Mouse (Mus musculus): ENCODE results near the gene Fam219b.

The Fam219b gene

DNA sequence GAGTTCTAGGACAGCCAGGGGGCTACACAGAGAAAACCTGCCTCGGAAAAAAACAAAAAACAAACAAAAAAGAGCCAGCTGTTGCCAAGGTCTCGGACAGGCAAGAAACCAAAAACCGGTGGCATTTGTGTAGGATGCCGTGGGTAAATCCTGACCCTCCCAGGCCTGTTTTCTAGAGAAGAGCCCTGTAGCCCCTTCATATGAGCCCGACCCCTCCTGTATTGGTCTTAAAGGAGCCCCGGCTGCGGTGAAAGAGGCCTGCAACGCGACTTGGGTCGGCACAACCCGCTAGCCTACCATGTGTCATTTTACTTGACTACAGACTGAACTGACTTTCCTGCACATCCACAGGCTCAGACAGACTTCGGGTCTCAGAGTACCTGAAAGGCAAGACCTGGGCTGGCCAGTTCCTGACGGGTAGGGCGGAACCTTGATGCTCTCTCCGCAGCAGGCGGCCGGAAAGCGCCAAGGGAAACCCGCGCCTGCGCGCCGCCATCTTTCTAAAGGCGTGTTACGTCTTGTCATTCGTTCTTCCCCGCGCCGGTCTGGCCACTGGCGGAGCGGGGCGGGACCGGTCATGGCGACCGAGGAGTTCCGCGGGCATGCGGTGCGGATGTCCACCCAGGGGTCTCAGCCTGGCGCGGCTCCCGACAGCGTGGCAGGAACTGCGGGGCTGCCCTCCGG lies at the start of gene Fam219b:
Gene Fam219b (plus strand): TSS at position 485 of the 684 bp plus-strand sequence.
- DNase-seq: peak; percentile 96

DNA sequence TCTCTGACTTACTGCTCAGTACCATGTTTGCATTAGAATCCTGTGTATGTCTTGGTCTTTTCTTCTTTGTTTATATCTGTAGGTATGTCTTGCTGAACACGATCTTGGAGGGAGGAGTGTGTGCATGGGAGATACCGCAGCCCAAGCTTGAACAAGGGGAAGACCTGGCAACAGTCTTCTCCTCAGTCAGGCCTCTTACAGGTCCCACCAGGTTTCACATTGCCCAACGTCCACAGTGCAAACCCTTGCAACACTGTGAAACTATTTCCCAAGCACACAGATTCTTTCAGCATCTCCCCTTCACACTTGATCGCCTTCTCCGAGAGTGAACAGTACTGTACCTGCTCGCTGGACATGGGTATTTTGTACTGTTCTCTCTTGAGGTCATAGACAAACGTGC lies 49.5 kb upstream of the Fam219b start:
- no peak for DNase-seq

DNA sequence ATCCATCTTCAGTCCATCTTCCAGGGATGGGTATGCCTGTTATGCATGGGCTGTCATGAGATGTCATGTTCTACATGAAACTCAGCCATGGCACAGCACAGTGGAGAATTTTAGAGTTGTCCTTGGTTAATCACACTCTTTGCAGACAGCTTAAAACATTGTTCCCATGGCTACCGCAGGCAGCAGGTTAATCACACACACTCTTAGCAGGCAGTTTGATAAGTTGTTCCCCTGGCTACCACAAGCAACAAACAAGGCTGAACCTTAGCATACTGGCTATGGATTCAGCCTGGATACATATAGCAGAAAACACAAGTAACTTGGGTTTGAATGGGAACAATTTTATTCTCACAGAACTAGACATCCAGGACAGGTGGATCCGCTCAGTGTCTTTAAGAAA lies 43.8 kb upstream of the Fam219b start:
- DNase-seq: no peak

DNA sequence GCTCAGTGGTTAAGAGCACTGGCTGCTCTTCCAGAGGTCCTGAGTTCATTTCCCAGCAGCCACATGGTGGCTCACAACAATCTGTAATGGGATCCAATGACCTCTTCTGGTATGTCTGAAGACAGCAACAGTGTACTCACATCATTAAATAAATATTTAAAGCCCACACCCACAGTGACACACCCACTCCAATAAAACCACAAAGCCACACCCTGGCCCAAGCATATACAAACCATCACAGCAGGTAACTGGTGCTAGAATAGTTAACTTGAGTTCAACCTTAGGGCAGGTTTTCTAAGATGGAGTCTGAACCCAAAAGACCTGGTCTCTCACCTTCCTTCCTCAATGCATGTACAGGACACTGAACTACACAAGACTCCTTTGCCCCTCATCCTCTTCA lies 42.4 kb upstream of the Fam219b start:
- DNase-seq: no peak

DNA sequence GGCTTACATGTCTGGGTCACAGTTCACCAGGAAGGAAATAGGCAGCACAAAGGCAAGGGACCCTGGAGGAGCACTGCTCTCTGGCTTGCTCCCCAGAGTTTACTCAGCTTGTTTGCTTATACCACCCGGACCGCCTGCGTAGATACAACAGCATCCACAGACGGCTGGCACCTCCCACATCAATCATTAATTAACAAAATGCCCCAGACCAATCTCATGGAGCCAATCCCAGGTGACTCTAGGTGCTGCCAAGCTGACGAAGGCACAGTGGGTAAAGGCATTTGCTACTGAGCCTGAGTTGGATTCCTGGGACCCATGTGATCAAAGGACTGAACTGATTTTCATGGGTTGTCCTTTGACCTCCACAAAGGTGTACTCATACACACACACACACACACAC lies 40.1 kb upstream of the Fam219b start:
- no peak for DNase-seq

DNA sequence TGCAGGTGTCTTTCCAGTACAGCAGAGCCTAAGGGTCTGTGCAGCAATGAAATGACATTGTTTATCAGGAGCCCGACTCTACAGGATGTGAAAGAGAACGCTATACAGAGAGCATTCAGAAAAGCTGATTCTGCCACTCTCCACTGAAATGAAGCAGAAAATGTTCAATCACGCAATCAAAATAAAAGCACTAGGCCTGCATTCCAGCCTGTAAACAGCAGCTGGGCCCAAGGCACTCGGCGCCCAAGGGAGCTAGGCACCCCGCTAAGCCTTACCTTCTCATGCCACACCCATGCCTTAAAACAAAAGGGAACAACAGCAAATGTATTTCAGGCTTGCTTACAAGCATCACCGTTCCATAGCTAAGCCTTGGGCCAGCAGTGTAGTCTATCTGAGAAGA lies 38.8 kb upstream of the Fam219b start:
- no peak for DNase-seq

DNA sequence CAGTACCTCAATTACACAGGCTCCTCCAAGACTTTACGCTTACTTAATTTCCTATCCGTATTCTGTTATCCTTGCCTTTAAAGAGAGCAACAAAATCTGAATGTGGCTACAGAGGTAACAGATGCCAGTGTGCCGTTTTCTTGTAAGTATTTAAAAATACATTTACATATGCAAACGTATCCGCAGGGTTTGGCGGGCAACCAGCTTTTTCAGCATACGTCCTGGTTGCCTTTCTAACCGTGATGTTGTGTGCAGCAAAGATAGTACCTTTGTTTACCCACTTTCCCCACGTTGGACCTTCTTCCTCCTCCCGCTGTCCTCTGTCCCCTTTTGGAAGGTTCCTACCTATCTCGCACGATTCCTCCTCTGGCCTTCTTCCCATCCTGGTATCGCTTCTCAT lies 35.9 kb upstream of the Fam219b start:
- DNase-seq: no peak

DNA sequence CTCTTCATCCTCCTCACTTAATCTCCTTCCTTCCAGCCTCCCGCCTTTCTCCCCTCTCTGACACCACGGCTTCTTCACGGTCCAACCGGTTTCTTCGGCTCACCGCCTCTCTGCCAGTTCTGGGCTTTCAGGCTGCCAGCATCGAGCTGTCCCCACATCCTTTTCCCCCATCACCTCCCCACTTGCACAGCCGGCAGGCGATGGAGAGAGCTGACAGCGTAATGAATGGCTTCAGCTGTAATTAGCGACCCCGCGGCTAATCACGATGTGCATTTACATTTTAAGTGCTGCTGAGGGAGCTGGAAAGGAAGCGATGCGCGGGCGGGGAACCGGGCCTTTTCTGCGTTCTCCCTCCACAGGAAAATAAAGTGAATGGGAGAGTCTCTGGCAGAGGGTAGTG lies 35.5 kb upstream of the Fam219b start:
- DNase-seq: peak; percentile 55

DNA sequence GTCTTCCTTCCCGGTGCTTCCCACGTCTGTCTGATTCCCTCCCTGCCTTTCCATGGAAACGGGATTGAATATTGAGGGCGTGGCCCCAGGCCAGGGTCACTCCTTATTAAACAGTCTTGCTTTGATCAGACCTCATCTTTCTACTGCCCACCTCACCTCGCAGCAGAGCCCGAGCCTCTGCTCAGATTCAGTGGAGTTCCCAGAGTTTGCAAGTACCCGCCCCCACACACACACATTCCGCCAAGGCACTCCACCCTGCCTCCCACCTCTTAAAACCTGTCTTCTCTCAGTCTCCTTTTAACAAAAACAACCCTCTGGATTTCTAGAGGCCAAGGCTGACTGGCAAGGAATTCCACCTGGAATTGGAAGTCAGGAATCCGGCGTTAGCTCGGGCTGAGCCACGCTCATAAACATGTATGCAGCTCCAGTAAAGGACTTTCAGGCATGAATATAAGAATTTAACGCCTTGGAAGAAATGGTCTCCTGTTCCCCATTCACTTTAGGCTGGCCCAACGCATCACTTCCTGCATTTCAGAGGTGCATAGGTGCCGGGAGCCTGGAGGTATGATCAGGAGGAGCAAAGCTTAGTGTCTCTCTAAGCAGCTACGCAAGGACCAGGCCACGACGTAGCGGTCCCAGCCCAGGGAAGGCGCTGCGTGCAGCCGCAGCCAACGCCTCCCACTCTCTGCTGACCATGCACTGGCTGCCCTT lies 34.3 kb upstream of the Fam219b start:
- DNase-seq: no peak

DNA sequence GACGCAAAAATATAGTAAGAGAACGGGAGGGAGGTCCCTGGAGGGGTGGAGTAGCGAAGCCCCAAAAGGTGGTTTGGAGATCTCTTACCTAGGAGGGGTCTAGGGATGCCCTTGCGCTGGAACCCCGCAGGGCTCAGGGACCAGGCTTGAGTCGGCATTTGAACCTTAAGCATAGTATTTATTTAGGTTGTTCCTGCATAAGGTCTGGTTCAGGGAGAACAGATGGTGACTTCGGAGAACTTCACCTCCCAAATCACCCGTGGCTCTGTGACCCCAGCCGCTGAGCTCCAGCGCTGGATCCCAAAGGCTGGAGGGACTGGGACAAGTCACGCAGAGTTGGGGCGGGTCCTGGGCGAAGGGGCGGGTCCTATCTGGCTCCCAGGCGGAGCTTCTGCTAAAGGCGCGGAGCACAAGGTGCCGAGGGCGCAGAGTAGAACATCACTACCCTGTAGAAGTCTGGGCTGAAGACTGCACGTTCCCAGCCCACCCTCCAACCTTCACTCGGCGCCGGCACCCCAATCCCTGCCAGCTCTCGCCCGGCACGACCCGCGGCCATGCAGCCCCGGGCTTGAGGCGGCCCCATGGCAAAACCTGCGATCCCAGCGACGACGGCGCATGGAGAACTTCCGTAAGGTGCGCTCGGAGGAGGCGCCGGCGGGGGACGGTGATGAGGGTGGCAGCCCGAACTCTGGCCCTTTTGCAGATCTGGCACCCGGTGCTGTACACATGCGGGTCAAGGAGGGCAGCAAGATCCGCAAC lies 33.5 kb upstream of the Fam219b start, which contains the start of gene Rpp25:
Gene Rpp25 (plus strand): TSS at position 405 of the 759 bp plus-strand sequence.
- DNase-seq: peak; percentile 70

DNA sequence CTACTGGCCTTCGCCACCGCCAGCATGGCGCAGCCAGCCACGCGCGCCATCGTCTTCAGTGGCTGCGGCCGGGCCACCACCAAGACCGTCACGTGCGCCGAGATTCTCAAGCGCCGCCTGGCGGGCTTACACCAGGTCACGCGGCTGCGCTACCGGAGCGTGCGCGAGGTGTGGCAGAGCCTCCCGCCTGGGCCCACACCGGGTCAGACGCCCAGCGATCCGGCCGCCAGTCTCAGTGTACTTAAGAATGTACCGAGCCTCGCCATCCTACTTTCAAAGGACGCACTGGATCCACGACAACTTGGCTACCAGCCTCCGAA lies 33.0 kb upstream of the Fam219b start:
- peak; percentile 79 for DNase-seq

DNA sequence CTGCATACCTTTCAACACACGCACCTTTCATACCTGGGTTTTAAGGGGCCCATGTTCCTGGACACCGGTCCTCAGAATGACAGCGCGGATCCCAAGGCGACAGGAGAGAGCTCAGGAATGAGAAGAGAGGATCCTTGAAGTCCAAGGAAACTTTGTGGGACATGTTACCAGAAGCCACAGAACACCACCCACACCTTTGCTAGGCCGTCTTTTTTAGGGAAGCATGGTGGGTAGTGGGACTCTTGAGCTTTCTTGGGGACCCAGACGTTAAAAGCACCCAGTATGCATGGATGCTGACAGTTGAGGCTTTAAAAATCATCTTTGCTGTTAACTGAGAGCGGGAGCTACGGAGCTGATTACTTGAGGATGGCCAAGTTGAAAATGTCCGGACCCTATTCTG lies 32.4 kb upstream of the Fam219b start:
- DNase-seq: no peak

DNA sequence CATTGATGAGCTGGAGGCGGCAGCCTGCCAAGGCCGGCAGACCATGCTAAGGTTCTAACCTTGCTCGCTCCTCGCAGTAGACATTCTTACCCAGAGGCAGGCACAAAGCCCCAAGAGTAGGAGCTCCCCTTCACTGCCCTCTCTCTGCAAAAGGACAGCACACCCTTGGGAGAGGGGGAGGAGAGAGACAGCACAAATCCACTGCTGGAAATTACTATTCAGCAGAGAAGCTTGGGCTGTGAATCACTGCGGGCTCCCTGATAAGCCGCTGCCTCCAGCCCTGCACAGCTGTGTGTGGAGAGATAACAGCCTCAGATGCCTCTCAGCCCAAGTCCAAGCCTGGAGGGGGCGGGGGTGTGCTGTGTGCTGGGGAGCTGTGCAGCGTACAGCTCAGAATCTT lies 31.6 kb upstream of the Fam219b start:
- peak; percentile 56 for DNase-seq

DNA sequence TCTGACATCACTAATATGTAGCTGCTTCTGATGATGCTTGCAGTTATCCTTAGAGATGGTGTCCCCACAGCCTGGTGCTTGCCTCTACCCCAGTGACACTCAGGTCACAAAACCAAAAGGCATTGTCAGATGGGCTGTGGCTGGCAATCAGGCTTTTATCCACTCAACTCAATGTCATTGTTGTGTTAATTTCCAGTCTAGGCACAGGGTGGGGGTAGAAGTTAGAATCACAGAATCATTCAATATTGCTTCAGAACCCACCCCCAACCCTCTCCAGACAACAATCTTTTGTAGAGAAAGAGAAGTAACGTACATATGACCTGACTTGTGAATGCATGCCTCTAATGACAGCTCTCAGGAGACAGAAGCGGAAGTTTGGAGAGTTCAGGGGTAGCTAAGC lies 26.8 kb upstream of the Fam219b start:
- no peak for DNase-seq

DNA sequence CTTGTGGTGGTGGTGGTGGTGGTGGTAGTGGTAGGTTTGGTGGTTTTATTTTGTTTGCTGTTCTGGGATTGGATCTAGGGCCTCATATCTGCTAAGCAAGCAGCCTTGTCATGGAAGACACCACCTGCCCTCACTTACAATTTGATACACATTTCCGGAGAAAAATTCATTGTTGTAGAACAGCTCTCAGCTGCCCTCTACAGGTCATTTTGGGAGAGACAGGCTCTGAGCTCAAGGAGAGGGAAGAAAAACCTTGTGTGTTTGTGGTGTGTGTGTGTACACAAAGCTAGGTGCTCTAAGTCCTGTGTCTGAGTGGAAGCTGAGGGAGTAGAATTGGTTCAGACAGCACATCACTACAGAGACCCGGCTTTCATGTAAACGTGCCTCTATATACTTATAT lies 20.2 kb upstream of the Fam219b start:
- DNase-seq: peak; percentile 84

DNA sequence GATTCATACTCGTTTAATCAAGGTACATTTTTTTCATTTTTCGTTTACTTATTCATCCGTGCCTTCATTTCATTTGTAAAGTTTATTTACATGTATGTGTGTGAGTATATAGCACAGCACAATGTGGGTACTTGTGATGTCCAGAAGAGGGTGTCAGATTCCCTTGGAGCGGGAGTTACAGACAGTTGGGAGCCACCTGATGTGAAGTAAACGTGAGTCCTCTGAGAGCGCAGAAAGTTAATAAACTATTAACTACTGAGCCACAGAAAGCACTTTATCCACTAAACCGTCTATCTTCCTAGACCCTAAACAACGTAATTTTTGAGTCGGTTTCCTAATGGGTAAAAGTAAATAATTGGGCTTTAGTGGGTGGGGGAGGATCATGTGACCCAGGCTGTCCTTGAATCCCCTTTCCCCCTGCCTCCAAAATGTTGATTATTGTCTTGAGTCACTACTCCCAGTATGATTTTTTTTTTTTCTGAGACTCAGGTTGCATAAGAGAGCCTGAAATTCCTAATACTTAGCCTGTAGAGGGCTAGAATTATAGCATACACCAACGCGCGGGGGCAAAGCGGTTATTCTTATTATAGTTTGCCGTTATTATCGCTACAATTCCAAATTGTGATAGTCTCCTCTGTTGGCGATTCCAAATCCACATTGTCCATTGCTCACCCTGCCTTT lies 16.8 kb upstream of the Fam219b start:
- no peak for DNase-seq

DNA sequence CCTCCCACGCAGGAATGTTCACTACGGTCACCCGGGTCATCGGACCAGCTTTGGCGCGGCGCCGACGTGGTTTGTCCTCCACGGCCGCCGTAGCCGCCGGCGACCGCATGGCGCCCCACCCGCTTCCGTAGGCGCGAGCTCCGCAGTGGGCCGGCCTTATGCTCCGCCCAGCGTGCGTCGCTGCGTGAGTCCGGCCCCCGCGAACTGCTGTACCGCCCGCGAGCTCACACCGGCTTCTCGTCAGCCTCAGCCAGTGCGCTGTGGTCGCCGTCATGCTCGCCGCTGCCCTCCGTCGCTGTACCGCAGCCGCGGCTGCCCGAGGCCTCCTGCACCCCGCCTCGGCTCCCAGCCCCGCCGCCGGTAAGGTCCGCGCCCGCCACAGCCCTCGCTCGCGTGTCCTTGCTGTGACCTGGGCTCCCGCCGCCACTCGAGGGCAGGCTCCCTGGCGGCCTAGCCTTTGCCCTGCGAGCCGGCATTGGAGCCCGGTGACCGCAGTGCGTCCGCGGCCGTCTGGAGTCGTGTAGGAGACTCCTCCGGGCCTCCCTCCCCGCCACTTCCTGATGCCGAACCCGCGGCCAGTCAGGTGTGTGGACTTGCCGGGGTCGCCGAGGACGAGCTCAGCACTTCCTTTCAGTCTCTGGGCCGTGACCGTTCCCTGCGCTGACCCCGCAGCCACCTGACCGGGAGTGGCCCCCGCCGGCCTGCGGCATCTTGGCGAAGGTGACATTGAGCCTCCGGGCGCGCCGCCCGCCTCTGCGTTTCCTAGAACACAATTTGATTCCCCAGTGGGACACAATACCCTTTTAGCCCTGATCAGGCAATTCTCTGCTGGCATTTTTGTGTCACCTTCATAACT lies 16.0 kb upstream of the Fam219b start, which contains the start of gene Cox5a:
Gene Cox5a (plus strand): TSS at position 219 of the 856 bp plus-strand sequence.
- peak; percentile 98 for DNase-seq

DNA sequence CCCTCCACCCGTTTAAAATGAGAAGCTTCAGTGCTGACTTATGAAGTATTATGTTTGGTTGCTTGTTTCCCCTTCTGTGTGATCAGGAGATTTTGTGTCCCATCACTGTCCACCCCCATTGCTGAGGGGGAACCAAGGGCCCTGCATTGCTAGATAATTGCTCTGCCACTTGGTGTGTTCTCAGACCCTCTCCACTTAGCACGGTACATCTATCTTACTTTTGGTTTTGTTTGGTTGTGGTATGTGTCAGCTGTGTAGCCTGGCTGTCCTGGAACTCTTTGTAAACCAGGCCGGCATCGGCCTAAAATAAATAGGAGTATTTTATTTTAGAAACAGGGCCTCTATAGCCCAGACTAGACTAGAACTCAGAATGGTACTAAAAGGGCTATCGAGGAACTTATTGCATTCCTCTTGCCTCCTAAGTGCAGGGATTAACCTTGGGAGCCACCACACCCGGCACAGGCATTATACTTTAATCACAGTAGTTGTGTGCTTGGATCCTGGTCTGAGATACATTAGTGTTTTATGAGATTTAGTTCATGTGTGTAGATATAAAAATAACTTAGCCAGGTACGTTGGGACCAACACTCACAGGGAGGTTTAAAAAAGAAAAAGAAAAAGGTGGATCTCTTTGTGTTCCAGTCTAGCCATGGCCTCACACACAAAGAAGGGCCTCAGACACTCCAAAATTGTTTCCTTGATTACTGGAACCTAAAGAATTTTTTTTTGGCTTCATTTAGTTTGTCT lies 15.0 kb upstream of the Fam219b start:
- no peak for DNase-seq

DNA sequence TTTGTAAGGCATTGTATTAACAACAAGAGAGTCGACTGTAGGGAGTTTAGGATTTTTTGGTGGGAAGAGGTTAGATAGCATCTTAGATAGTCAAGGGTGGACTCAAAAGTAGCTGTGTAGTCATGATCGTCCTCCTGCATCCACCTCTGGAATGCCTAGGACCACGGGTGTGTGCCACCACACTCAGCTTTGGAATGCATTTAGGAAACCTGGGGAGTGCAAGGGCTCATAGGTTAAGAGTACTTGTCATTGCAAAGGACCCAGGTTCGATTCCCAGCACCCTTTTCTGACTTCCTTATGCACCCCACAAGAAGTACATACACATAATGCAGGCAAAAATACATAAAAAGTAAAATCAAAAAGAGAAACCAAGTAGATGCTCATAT lies 14.5 kb upstream of the Fam219b start:
- no peak for DNase-seq

DNA sequence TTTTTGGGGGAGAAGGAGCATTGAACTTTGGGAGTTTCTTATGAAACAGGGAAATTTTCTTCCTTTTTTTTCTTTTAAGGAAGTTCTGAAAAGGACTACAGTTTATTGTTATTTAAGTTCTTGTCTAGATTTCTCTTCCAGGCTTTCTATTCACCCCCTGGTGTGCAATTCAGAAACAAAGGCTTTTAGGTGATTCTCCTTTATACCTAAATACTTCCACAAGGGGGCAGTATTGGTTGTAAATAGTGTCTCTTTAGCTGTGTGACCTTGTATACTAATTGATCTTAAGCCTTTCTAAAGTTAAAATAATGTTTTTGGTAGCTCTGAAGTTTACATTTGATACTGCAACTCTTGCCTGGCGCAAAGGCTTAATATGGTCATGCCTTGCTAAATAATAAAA lies 13.6 kb upstream of the Fam219b start:
- DNase-seq: peak; percentile 88

DNA sequence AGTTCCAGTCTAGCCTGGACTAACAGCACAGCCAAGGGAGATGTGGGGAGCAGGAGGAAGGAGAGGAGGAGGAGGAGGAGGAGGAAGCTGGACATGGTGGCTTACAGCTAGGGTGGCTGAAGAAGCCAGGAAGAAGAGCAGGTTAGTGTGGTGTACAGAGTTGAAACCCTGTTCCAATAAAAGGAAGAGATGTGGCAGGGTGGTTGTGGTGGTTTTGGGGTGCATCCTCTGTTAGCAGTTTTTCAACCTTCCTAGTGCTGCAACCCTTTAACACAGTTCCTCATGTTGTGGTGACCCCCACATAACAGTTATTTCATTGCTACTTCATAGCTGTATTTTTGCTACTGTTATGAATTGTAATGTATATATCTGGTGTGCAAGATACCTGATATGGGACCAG lies 12.9 kb upstream of the Fam219b start:
- DNase-seq: no peak

DNA sequence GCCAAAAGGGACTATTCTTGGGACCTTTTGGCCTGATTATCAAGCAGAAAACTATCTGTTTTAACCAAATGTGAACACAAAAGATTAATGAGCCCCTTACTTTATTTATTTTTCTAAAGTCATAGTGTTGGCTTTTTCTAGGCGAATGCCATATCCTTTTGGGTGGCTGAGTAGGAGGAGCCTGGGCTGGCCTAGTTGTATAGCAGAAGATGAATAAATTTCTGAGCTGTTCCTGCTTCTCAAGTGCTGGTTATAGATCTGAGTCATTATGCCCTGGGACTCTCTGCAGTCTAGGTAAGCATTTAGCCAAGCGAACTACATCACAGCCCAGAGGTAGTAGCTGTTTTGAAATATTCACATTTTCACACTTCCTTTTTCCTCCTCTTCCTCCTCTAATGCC lies 11.8 kb upstream of the Fam219b start:
- DNase-seq: no peak
